Mouse (Mus musculus): ENCODE results near the gene Cdc42ep3.

The Cdc42ep3 gene

GRCm38 (mm10) chr17:79343334-79343946, 11.5 kb downstream of the Cdc42ep3 start:
- DNase-seq, result no peak

- DNase-seq, result no peak
These were observed 12.1 kb downstream of the Cdc42ep3 start for GRCm38 (mm10) chr17:79342639-79343333.

- DNase-seq, result no peak
These were observed 12.9 kb downstream of the Cdc42ep3 start for GRCm38 (mm10) chr17:79341946-79342470.

- no peak for DNase-seq
These were observed 17.4 kb downstream of the Cdc42ep3 start for GRCm38 (mm10) chr17:79337494-79337893.

GRCm38 (mm10) chr17:79334701-79335100, 20.2 kb downstream of the Cdc42ep3 start:
- no peak for DNase-seq

GRCm38 (mm10) chr17:79333650-79334049, 21.2 kb downstream of the Cdc42ep3 start:
- no peak for DNase-seq

GRCm38 (mm10) chr17:79332864-79333263, 22.0 kb downstream of the Cdc42ep3 start:
- DNase-seq, result no peak

- DNase-seq, result no peak
These were observed 24.5 kb downstream of the Cdc42ep3 start for GRCm38 (mm10) chr17:79330397-79330796.

GRCm38 (mm10) chr17:79326868-79327376, 28.0 kb downstream of the Cdc42ep3 start:
- no peak for DNase-seq

- no peak for DNase-seq
These were observed 37.7 kb downstream of the Cdc42ep3 start for GRCm38 (mm10) chr17:79317085-79317751.

- DNase-seq, result no peak
These were observed 39.3 kb downstream of the Cdc42ep3 start for GRCm38 (mm10) chr17:79315415-79316094.

GRCm38 (mm10) chr17:79310465-79310864, 44.4 kb downstream of the Cdc42ep3 start:
- DNase-seq, result no peak

- DNase-seq, result no peak
These were observed 45.4 kb downstream of the Cdc42ep3 start for GRCm38 (mm10) chr17:79309506-79309905.

- peak; percentile 10 to 28 for DNase-seq
These were observed 49.2 kb downstream of the Cdc42ep3 start for GRCm38 (mm10) chr17:79305644-79306043.

GRCm38 (mm10) chr17:79303744-79304497, 51.0 kb downstream of the Cdc42ep3 start:
- DNase-seq, result no peak

- no peak for DNase-seq
These were observed 51.7 kb downstream of the Cdc42ep3 start for GRCm38 (mm10) chr17:79303238-79303637.

- DNase-seq, result no peak
These were observed 55.0 kb downstream of the Cdc42ep3 start for GRCm38 (mm10) chr17:79299925-79300324.

- no peak for DNase-seq
These were observed 55.9 kb downstream of the Cdc42ep3 start for GRCm38 (mm10) chr17:79298968-79299367.

GRCm38 (mm10) chr17:79295926-79296325, 59.0 kb downstream of the Cdc42ep3 start:
- no peak for DNase-seq

- DNase-seq, result no peak
These were observed 63.2 kb downstream of the Cdc42ep3 start for GRCm38 (mm10) chr17:79291672-79292071.

GRCm38 (mm10) chr17:79290697-79291096, 64.2 kb downstream of the Cdc42ep3 start:
- no peak for DNase-seq

GRCm38 (mm10) chr17:79287302-79287701, 67.6 kb downstream of the Cdc42ep3 start:
- DNase-seq, result no peak

Data from cerebellum, postnatal 25 days (tissue).